Mouse (Mus musculus) forebrain, postnatal 0 days (tissue): ENCODE measurements around the gene Tle1. TPM values are rescaled to one million over a fixed set of nuclear protein-coding genes. Genes with fewer than 3 reads are reported as not detected.

Source experiments
- ATAC-seq: fragments of 200-750 bp; cut with Nextera tagmentation; 2 replicates; pipeline ENCODE4 v1.8.0; 2017; ENCODE audit warnings: mild to moderate bottlenecking, moderate library complexity
- DNase-seq: peaks from one replicate; pipeline ENCODE4 v3.0.0-alpha.2; 2015
- H3K27ac ChIP-seq: fragments of 300-500 bp; sonication (generic); 2 replicates; pipeline ENCODE4 v1.5.1; 2014; ENCODE audit warnings: low read depth, mild to moderate bottlenecking, antibody characterized with exemption, low read length, moderate library complexity, mixed read lengths
- H3K27me3 ChIP-seq: fragments of 300-500 bp; sonication (generic); 2 replicates; pipeline ENCODE4 v1.6.1; 2014; ENCODE audit warnings: mild to moderate bottlenecking, low read length, mixed read lengths; ENCODE audit not compliant: insufficient read depth
- H3K36me3 ChIP-seq: fragments of 300-500 bp; sonication (generic); 2 replicates; pipeline ENCODE4 v1.6.1; 2014; ENCODE audit warnings: mild to moderate bottlenecking, moderate library complexity; ENCODE audit not compliant: insufficient read depth
- H3K4me1 ChIP-seq: fragments of 300-500 bp; sonication (generic); 2 replicates; pipeline ENCODE4 v1.6.1; 2014; ENCODE audit warnings: antibody characterized with exemption; ENCODE audit not compliant: insufficient read depth
- H3K4me2 ChIP-seq: fragments of 300-500 bp; sonication (generic); 2 replicates; pipeline ENCODE4 v1.6.1; 2014; ENCODE audit warnings: low read depth, mild to moderate bottlenecking, moderate library complexity
- H3K4me3 ChIP-seq: fragments of 300-500 bp; sonication (generic); 2 replicates; pipeline ENCODE4 v1.5.1; 2014; ENCODE audit warnings: low read depth, low read length, mixed read lengths
- H3K9ac ChIP-seq: fragments of 300-500 bp; sonication (generic); 2 replicates; pipeline ENCODE4 v1.6.1; 2014; ENCODE audit warnings: mild to moderate bottlenecking
- H3K9me3 ChIP-seq: fragments of 300-500 bp; sonication (generic); 2 replicates; pipeline ENCODE4 v1.6.1; 2016; ENCODE audit warnings: low read length
- CTCF ChIP-seq: sonication (generic); IDR thresholded peaks from 2 replicates; pipeline ENCODE4 v1.5.1; 2016; ENCODE audit warnings: antibody characterized with exemption, control low read depth, low read depth
- WGBS: fragments of 180-500 bp; shearing (Covaris S2); extraction: QIAGEN DNeasy Blood & Tissue Kit; methylation state at CpG from one replicate; pipeline ENCODE4 v1.1.7; 2014; 5-methylcytosine and 5-hydroxymethylcytosine counted together
- polyA plus RNA-seq: library from polyadenylated mRNA; unstranded; fragments of >200 nt; fragmentation: Nextera tagmentation; extraction: Ambion mirVana; gene quantifications from 2 replicates; pipeline ENCODE4 v1.2.1, GENCODE M21; 2015
- total RNA-seq: library from RNA; depleted of rRNA; stranded (reverse); fragments of >200 nt; gene quantifications from 2 replicates; pipeline ENCODE4 v1.2.3, GENCODE M21; 2014

The Tle1 gene
- total and polyA plus RNA-seq, 2 experiments from 2014 or later: 28.8 to 83.0 TPM

DNA sequence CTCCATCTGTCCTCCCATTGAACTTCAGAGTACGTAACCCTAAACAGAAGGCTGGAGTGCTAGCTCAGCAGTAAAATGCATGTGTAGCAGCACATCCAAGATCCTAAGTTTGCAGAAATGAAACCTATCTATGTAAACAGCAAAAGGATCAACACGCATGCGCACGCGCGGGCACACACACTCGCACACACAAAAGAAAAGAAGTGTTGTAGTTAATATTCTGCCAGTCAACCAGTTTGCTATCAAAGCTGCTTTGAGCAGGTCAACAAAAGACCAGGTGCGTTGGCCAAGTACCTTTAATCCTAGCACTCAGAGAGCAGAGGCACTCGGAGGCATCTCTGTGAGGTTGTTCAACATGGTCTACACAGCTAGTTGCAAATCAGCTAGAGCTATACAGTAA lies 35.0 kb downstream of the Tle1 start:
- Histone ChIP-seq H3K9me3 (no peaks in the 10 kb centered on the region), H3K4me1 (peaks cover 2% of the 10 kb centered on the region; the same call in 1 of the 2 replicates), H3K27ac (no peak overlapping the region), H3K27me3 (no peaks in the 10 kb centered on the region), H3K4me2 (no peak overlapping the region), H3K36me3 (no peaks in the 10 kb centered on the region), H3K4me3 (no peak overlapping the region), H3K9ac (no peak overlapping the region)
- ATAC-seq (no peak), DNase-seq (no peak)
- 84% methylated on average over 9 of the region's 9 CpGs for WGBS
- no peak for TF ChIP-seq CTCF

DNA sequence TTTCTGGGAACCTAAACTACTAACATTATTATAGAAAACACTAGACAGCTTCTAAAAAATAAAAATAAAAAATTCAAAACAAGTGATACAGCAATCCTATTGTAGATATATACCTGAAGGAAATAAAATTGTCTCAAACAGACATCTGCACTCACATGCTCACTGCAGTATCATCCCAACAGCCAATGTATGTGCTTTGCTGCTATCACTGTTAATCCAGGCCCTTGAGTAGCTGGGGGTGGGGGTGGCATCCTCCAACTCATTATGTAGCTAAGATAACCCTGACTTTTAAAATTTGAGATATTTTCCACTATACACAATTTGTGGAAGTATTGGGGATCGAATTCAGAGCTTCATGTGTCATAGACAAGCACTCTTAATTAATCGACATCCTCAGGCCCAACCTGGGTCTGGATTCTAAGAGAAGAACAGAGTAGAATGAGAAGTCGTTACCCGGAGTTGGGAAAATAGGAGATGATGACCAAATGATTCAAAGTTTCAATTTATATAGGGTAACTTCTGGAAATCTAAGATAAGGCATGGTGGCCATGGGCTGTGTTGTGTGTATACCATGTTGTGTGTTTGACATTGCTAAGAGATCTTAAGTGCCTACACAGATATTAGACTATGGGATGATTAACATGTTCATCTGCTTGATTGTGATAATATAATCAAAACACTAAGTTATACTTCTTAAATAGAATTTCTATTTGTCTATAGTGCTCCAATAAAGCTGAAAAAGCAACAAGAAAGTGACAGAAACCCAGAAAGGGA lies 38.1 kb downstream of the Tle1 start:
- TF ChIP-seq CTCF: no peak
- DNase-seq (no peak), ATAC-seq (no peak)
- H3K4me2 ChIP-seq: no peak overlapping the region
- no peaks in the 10 kb centered on the region for H3K9me3 ChIP-seq
- H3K27ac ChIP-seq: no peak overlapping the region
- H3K4me1 ChIP-seq: peaks cover 2% of the 10 kb centered on the region; the same call in 1 of the 2 replicates
- H3K9ac ChIP-seq: no peak overlapping the region
- WGBS: 90% methylated on average over 4 of the region's 4 CpGs
- H3K4me3 ChIP-seq: no peak overlapping the region
- H3K36me3 ChIP-seq: no peaks in the 10 kb centered on the region
- H3K27me3 ChIP-seq: no peaks in the 10 kb centered on the region; the same call in 1 of the 2 replicates

DNA sequence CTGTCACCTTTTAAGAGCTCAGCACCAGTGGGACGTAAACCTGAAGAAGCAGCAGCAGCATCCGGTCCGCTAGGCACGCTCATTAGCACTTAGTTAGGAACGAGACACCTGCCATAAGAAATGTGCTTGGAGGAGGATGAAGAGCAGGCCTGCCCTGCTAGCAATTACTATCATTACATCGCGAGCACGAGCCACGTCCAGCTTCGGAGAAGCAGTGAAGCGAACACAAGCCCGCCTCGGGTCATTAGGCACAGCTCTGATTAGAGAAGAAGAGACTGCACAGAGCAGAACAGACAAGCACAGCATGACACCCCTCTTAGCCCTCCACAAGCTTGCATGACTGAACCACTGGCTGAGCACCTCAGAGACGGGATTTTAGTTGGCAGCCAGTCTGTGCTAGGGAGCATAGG lies 40.6 kb downstream of the Tle1 start:
- H3K4me3 ChIP-seq: no peak overlapping the region
- no peaks in the 10 kb centered on the region for H3K9me3 ChIP-seq
- H3K27ac ChIP-seq: no peak overlapping the region
- H3K36me3 ChIP-seq: no peaks in the 10 kb centered on the region
- no peak for TF ChIP-seq CTCF
- H3K4me1 ChIP-seq: no peaks in the 10 kb centered on the region
- no peaks in the 10 kb centered on the region; the same call in 1 of the 2 replicates for H3K27me3 ChIP-seq
- WGBS: 27% methylated on average over 14 of the region's 14 CpGs
- H3K4me2 ChIP-seq: no peak overlapping the region
- peak; percentile 50 for ATAC-seq
- no peak overlapping the region for H3K9ac ChIP-seq
- DNase-seq: no peak

DNA sequence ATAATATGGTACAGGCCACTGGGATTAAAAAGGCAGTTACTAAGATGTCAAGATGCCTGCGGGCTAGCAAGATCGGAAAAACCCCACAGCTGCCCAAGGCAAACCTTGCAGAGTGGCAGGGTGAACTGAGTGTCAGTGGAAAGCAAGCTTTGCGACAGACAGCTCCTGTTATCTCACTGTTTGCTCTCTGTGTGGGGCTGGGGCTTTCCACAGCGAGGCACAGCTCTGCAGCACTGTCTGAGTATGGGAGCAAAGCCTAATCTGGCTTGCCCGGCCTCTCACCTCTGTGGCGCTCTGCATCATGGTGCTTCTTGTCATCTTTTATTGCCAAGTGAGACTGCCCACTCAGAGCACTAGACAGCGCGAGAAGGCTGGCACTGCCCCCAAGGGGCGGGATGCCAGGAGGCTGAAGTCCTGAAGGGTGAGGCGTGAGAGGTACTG lies 42.8 kb downstream of the Tle1 start:
- H3K4me2 ChIP-seq: no peak overlapping the region
- peak; percentile 51 for ATAC-seq
- H3K36me3 ChIP-seq: 0 out of 2 replicates have a peak, but pooled peaks cover under 1% of the 10 kb centered on the region
- H3K9ac ChIP-seq: no peak overlapping the region
- no peak for DNase-seq
- TF ChIP-seq CTCF: peak; percentile 12; the same call in 1 of the 2 replicates
- no peaks in the 10 kb centered on the region for H3K9me3 ChIP-seq
- 29% methylated on average over 10 of the region's 10 CpGs for WGBS
- no peaks in the 10 kb centered on the region for H3K4me1 ChIP-seq
- no peak overlapping the region for H3K27ac ChIP-seq
- no peak overlapping the region for H3K4me3 ChIP-seq
- H3K27me3 ChIP-seq: no peaks in the 10 kb centered on the region; the same call in 1 of the 2 replicates

DNA sequence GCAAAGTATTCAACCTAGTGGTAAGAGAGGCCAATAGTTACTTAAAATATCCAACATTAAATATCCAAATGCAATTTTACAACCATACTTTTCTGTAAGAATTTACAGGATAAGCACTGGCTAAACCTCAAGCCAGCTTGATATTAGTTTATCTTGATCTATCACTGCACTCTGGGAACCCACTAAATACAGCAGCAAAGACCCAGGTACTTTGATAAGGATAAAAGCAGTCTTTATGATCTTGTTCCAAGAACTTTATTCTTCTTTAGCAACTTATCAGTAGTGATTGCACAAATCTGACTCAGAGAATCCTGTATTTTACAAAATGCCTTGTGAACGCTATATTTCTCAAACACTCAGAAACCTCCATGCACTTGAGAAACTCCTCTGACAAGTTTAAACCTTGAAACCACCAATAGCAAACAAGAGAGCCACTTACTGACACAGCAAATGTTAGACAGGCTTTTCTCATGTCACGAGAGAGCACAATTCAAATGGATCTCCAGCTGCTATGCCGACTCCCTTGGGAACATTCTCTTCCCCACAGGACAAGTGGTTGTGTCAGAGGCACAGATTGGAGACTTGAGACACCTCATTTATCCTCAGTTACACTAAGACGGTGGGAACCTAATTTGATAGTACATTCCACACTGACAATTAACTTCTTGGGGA lies 50.1 kb downstream of the Tle1 start:
- ATAC-seq: no peak
- no peaks in the 10 kb centered on the region for H3K27me3 ChIP-seq
- no peak overlapping the region for H3K27ac ChIP-seq
- H3K4me3 ChIP-seq: no peak overlapping the region
- no peak for TF ChIP-seq CTCF
- H3K36me3 ChIP-seq: 0 out of 2 replicates have a peak, but pooled peaks cover 4% of the 10 kb centered on the region
- WGBS: 41% methylated on average over 4 of the region's 4 CpGs
- no peak for DNase-seq
- H3K4me2 ChIP-seq: no peak overlapping the region
- no peak overlapping the region for H3K9ac ChIP-seq
- 0 out of 2 replicates have a peak, but pooled peaks cover 3% of the 10 kb centered on the region for H3K4me1 ChIP-seq
- H3K9me3 ChIP-seq: no peaks in the 10 kb centered on the region

DNA sequence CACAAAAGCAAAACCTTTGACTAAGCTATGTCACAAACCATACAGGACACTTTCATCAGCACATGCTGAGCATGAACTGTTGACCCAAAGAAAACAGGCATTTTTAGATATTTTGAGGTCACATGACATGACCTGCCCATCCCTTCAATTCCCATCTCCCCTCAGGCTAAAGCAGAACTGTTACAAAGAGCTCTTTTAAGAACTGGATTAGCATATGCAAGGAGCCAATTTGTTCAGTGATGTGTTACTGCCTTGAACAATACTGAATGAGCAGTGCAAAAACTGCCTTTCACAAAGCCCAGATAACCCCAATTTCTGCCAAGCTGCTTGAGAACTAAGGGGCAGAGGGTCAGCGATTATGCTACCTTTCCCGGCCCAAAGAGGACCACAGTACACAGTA lies 54.7 kb downstream of the Tle1 start:
- WGBS: 7% methylated on average over 2 of the region's 2 CpGs
- H3K36me3 ChIP-seq: 0 out of 2 replicates have a peak, but pooled peaks cover under 1% of the 10 kb centered on the region
- no peak overlapping the region for H3K9ac ChIP-seq
- no peak for DNase-seq
- H3K4me2 ChIP-seq: no peak overlapping the region
- no peak for TF ChIP-seq CTCF
- H3K27me3 ChIP-seq: no peaks in the 10 kb centered on the region
- peak; percentile 71 for ATAC-seq
- H3K4me3 ChIP-seq: no peak overlapping the region
- H3K4me1 ChIP-seq: 0 out of 2 replicates have a peak, but pooled peaks cover 3% of the 10 kb centered on the region
- H3K27ac ChIP-seq: 0 out of 2 replicates have a peak overlapping the region, but pooled peaks have one; percentile 15
- no peaks in the 10 kb centered on the region for H3K9me3 ChIP-seq

DNA sequence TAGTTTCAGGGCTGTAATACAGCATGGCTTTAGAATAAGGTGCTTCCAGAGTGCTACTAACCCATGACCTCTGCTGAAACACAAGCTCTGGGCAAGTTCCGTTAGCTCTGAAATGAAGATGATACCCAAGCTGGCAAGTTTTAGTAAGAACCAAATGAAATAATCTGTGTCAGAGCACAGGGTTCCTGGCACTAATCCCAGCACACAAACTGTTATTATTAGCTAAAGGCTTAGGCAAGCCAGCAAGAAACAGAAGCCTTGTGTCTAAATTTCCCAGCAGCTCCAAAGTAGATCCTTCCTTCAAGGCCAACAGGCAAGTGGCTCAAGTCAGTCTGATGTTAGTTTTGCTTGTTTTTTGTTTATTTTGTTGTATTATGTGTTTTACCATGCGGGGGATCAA lies 56.2 kb downstream of the Tle1 start:
- WGBS: 60% methylated on average over 2 of the region's 2 CpGs
- no peaks in the 10 kb centered on the region for H3K27me3 ChIP-seq

More for the DNA sequence above, 56.2 kb downstream of the Tle1 start:
- Histone ChIP-seq H3K4me3 (no peak overlapping the region), H3K9ac (no peak overlapping the region), H3K9me3 (no peaks in the 10 kb centered on the region), H3K36me3 (0 out of 2 replicates have a peak, but pooled peaks cover 3% of the 10 kb centered on the region), H3K4me2 (no peak overlapping the region), H3K4me1 (0 out of 2 replicates have a peak, but pooled peaks cover 3% of the 10 kb centered on the region), H3K27ac (no peak overlapping the region)
- no peak for DNase-seq
- TF ChIP-seq CTCF: no peak
- ATAC-seq: no peak
